Mouse (Mus musculus) frontal cortex, adult 2 months (tissue): ENCODE results near the gene Rab30. TPM values are rescaled to one million over a fixed set of nuclear protein-coding genes. Genes with fewer than 3 reads are reported as not detected.
"Not testable (repeated sequence)": the region's sequence is repeated elsewhere in the genome, so short reads cannot be mapped to it uniquely, and the experiment has no call there.

Source experiments
- DNase-seq, 2 experiments: peaks; one replicate each; pipeline ENCODE4 v3.0.0; 2022; ENCODE audit warnings: low spot score in 1 of 2; ENCODE audit errors: extremely low spot score in 1 of 2
- polyA plus RNA-seq: library from polyadenylated mRNA; depleted of rRNA; stranded (reverse); fragments of >200 nt; gene quantifications from 2 replicates; pipeline ENCODE4 v1.2.3, GENCODE M21; 2012; rRNA removed

Gene Rab30
- 15.0 and 15.4 TPM in 2 replicates for polyA plus RNA-seq

GRCm38 (mm10) chr7:92741152-92741860 lies at the start of gene Rab30:
Rab30 (plus strand) TSS chr7:92741603.
- peak; percentile 97 to 98 for DNase-seq

GRCm38 (mm10) chr7:92696395-92696794 lies 45.0 kb upstream of the Rab30 start:
- DNase-seq, result no peak

DNA sequence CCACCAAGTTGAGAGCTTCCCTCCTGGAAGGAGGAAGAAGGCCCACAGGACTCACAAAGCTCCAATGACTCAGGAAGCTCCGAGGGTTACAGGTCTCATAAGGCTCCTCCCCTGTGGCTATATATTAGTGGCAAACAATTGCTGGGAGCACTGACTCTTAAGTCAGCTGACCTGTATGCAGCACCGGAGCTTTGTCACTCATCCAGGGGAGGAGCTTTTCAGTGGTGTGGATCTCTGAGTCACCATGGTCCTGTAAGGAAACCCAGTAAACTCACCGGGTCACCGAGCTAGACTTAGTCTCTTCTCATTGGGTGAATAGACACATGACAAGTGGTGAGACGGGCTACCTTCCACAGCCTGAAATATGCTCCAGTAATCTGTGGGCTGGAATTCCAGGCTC lies 42.6 kb upstream of the Rab30 start:
- no peak for DNase-seq

DNA sequence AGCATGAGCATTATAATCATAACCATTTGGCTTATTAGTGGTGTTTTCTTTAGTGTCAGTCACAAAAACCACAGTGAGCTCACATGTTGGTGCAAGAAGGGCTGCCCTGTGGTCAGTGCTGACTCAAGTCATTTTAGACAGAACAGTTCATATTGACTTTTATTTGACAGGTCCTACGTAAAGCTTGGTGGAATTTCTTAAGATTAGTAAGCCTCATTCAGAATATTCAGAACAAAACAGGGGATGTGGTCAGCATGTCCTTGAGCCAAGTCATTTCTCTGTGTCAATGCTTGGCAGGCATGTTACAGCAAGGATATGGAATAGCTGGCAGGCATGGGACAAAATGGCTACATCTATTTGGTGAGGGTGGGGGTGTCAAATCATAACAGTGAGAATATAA lies 37.7 kb upstream of the Rab30 start:
- no peak for DNase-seq

DNA sequence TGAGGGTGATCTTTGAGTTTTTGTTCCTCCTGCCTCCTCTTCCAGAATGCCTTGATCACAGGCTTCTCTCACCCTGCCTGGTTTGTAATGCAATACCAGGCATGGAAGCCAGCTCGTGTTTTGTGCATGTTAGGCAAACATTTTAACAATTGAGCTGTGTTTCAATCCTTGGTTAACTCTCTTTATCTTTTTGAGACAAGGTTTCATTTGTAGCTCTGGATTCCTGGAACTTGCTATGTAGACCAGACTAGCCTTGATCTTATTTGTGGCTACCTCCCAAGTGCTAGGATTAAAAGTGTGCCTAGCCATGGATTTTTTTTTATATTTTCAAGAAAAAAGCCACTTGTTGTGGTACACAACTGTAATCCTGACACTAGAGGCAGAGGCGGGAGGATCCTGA lies 35.9 kb upstream of the Rab30 start:
- DNase-seq, result no peak

DNA sequence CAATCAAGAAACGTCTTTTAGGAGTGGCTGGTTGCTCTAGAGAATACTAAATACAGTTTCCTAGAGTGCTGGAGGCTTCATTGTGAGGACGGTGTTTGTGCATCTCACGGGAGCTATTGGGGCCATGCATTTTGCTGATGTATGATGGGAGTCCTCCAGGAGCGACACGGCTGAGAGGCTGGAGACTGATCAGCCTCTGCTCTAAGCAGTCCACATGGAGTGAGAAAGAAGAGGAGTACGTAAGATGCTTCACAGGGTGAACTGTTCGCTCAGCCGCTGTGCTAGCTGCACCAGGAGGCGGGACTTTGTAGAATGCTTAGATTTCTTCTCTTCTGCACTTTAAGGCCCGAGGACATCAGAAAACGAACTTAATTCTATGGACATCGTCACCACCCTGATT lies 34.7 kb upstream of the Rab30 start:
- no peak for DNase-seq

DNA sequence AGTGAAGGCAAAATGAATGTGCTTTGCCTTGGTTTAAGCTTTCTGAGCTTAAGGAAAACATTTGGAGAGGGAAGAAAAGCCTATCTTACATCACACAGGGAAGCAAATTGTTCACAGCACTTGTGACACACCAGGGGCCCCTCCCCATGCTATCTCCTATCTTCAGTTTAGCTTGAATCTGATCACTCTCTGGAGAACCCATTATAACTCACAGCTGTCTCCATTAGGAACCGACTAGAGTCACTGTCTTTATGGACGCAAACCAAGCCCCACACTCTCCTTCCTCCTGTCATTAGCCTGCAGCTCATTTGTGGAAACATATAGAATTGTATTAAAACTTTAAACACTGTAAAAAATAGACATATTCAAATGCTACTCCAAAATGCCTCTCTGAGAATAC lies 31.8 kb upstream of the Rab30 start:
- DNase-seq, result no peak

- DNase-seq, result no peak
Measured at GRCm38 (mm10) chr7:92711593-92711992, 29.8 kb upstream of the Rab30 start.

- no peak for DNase-seq
Measured at GRCm38 (mm10) chr7:92715055-92715454, 26.3 kb upstream of the Rab30 start.

DNA sequence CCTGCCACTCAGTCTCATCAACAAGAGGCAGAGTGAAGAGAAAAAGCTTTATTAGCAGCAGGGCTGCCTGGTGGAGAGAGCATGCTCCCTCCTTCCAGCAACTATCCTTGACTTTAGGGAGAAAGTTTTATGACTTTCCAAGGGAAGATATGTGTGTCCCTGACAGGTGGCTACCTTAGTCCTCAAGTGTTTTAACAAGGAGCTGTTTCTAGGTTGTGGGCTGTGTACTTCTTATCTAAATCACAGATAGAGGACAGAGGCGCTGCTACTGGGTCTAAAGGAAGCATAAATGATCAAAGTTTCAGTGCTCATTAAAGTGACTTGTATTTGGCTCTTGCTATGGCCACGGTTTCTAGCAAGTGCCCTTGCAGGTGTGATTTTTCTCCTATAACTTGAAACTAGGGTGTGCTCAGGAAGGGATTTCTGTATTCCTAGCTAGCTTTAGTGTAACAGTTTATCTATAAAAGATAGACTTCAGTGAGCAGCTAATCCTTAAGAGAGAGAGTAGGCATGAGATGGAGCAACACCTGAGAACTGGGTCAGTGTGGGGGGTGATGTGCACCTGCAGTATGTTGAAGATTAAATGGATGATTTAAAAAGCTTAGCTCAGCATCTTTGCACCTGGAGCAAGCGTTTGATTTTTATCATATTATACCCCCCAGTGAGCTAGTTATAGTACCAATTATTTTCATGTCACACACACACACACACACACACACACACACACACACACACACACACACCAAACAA lies 21.1 kb upstream of the Rab30 start:
- no peak for DNase-seq

DNA sequence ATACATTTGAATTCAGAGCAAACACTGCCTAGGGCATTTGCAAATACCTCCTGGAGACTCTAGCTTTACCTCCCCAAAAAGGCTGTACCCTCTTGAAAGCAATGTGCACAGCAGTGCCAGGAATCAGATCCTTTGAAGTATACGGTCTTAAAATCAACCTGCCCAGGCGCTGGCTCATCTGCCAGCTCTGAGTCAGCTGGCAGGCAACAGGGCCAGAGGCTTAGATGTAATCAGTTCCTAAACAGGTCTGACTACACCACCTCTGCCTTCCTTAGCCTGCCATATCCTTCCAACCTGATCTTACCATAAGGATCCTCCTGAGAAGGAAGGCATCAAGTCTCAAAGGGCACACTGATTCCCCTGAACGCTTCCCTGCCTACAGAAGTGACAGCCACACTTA lies 17.7 kb upstream of the Rab30 start:
- no peak for DNase-seq

GRCm38 (mm10) chr7:92724261-92724660 lies 17.1 kb upstream of the Rab30 start:
- no peak for DNase-seq

DNA sequence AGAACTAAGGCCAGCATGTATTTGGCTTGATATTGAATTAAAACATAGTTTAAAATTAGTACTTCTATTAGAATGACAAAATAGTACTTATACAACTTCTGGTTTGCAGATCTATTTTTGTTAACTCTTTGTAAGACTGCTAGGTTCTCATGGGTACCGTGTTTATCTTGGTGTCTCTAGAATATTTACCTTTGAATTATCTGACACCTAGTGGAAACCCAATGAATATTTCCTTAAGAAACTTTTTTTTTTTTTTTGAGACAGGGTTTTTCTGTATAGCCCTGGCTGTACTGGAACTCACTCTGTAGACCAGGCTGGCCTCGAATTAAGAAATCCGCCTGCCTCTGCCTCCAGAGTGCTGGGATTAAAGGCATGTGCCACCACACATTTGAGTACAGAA lies 11.8 kb upstream of the Rab30 start:
- not testable (repeated sequence) for DNase-seq

- no peak for DNase-seq
Measured at GRCm38 (mm10) chr7:92730465-92730864, 10.9 kb upstream of the Rab30 start.

GRCm38 (mm10) chr7:92730959-92731358 lies 10.4 kb upstream of the Rab30 start:
- no peak for DNase-seq

GRCm38 (mm10) chr7:92732136-92732535 lies 9.3 kb upstream of the Rab30 start:
- no peak for DNase-seq

- DNase-seq, result no peak
Measured at GRCm38 (mm10) chr7:92737560-92737959, 3.8 kb upstream of the Rab30 start.

- DNase-seq, result no peak
Measured at GRCm38 (mm10) chr7:92739956-92740355, 1.4 kb upstream of the Rab30 start.

- DNase-seq, result no peak
Measured at GRCm38 (mm10) chr7:92740411-92741115, 840 bp upstream of the Rab30 start.

- DNase-seq, result no peak
Measured at GRCm38 (mm10) chr7:92741861-92742249, 452 bp downstream of the Rab30 start.

DNA sequence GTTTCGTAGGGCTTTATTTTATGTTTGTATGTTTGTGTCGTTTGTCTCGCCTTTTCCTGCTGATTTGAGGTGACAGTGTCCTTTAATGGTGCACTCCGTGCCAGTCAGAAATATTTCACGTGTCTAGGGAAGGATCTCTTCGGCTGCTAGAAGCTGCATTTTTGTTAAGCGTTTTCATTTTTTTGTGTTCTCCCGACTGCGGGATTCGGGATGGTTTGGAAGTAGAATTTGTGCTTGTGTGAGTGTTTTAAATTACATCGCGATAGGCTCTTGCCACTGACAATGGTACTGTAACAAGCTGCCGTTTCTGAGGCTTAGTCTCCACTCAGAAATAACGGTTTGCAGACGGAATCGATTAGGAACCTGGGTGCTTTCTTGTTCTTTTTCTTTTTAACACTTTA lies 938 bp downstream of the Rab30 start:
- DNase-seq, result no peak

DNA sequence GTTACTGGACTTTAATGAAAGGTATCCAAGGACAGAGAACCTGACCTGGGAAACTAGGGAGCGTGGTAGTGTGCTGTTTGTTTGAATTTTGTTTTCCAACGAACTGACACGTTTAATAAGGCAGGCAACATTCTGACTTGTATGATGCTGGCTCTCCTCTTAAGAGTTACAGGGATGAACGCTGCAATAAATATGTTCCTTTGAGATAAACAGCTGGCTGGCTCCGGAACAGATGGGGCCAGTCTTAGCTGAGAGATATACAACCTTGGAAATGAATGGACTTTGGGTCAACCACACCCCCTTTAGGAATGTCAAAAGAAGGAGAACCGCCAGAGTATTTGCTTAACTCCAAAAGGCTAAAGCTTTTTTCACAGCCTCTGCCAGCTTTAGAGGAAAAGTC lies 1.4 kb downstream of the Rab30 start:
- no peak for DNase-seq
